20 mouse cellular contexts compared by ENCODE assay signal in genomic region chr11:112473237-112473636, GRCm38 (mm10).
"Had no signal": no experiment of that assay in that cellular context is flagged by ENCODE, and none has a peak within 500 bp of the region (broad histone marks: within the 10 kb centered on the region; RNA-seq: fewer than 3 reads in every experiment).

No protein-coding gene starts in this region.

- H3K27me3 ChIP-seq: limb, embryonic 13.5 days; liver, embryonic 13.5 days; neural tube, embryonic 12.5 days; neural tube, embryonic 15.5 days had no signal

- ATAC-seq: lung, postnatal 0 days had no signal

- H3K9me3 ChIP-seq: limb, embryonic 13.5 days; neural tube, embryonic 12.5 days; neural tube, embryonic 15.5 days had no signal

- H3K9ac ChIP-seq: limb, embryonic 13.5 days; liver, embryonic 13.5 days; lung, embryonic 14.5 days; neural tube, embryonic 12.5 days; neural tube, embryonic 15.5 days had no signal

- H3K36me3 ChIP-seq: limb, embryonic 13.5 days; liver, embryonic 13.5 days; neural tube, embryonic 12.5 days; neural tube, embryonic 15.5 days had no signal

- H3K4me3 ChIP-seq: limb, embryonic 13.5 days; liver, embryonic 13.5 days; neural tube, embryonic 12.5 days; neural tube, embryonic 15.5 days had no signal

- H3K4me2 ChIP-seq: limb, embryonic 13.5 days; liver, embryonic 13.5 days; lung, embryonic 14.5 days; midbrain, embryonic 11.5 days; neural tube, embryonic 12.5 days; neural tube, embryonic 15.5 days had no signal

- DNase-seq: kidney, adult 18-20 months; kidney, adult 9 months; kidney, postnatal 14 days; kidney, postnatal 4 days; left cerebral cortex, postnatal 4 days; liver, embryonic 13.5 days; lung, embryonic 14.5 days; lung, postnatal 36 days; midbrain, embryonic 14.5 days; right cerebral cortex, adult 18-20 months; right cerebral cortex, postnatal 14 days; right cerebral cortex, postnatal 4 days; thymus, adult 2 months; thymus, postnatal 14 days had no signal

- H3K4me1 ChIP-seq: limb, embryonic 13.5 days; liver, embryonic 13.5 days; neural tube, embryonic 12.5 days; neural tube, embryonic 15.5 days had no signal

- H3K27ac ChIP-seq: limb, embryonic 13.5 days; liver, embryonic 13.5 days; neural tube, embryonic 12.5 days; neural tube, embryonic 15.5 days; stomach, postnatal 0 days had no signal
